Mouse (Mus musculus): Measurements from ENCODE around the gene Fam189b. TPM values are rescaled to one million over a fixed set of nuclear protein-coding genes. Genes with fewer than 3 reads are reported as not detected.
A peak's percentile ranks its signal among the peaks of the same experiment; 100 is the strongest.
"Not testable (repeated sequence)": the region's sequence is repeated elsewhere in the genome, so short reads cannot be mapped to it uniquely, and the experiment has no call there.

Fam189b gene
- total and polyA plus RNA-seq, 3 experiments: 3.9 to 18.0 (median 5.1) TPM

DNA sequence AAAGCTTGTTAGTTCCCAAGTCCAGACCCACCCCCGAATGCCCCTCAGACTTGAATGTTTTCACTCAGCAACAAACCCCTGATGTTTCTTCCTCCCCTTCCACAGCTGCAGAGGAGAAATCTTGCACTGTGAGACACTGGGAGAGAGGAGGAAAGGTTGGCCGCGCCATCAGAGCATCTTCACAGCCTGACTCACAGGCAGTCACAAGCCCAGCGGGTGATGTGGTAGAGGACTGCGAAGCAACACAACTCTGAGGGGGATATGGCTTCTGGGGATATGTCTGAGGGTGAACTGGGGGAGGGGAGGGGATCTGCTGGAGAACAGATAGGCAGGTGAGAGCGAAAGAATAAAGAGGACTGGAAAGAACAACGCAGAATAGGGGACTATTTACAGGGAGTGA lies 24.3 kb upstream of the Fam189b start:
- no peak for DNase-seq

DNA sequence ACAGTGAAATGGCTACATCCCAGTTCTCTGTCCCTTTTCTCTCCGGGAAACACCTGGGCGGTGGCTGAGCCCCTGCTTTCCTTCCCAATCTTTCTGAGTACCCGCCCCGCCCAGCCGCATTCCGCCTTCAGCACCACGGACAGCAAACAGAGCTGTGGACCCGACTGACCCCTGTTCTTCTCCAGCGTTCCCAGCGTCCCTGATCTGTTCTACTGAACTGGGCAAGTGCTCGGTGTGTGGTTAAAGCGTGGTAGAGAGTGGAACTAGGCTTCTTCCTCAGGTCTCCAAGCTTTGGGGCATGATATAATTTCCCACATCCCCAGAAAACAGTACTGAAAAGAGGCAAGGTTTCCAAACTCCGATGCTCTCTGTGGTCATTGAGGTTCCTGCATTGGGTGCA lies 23.7 kb upstream of the Fam189b start:
- H3K4me1 ChIP-seq (ENCODE audit: control insufficient read depth, insufficient read depth, low read length): no peaks in the 10 kb centered on the region; the same call in 1 of the 2 replicates
- no peak overlapping the region for H3K27ac ChIP-seq
- H3K36me3 ChIP-seq (ENCODE audit: control insufficient read depth, insufficient read depth, low read length): no peaks in the 10 kb centered on the region
- DNase-seq: peak; percentile 47 to 74
- H3K27me3 ChIP-seq (ENCODE audit: control insufficient read depth, insufficient read depth, low read length): 0 out of 2 replicates have a peak, but pooled peaks cover 2% of the 10 kb centered on the region
- intact Hi-C loops (cut with DNase I): loop anchor here (2.0 to 5.0 kb wide), 2 partner anchors 42 to 72 kb away; no protein-coding TSS in a partner anchor
- H3K4me3 ChIP-seq: no peak overlapping the region
- H3K9ac ChIP-seq (ENCODE audit: low read depth, low read length): no peak overlapping the region
- TF ChIP-seq EP300 (IDR thresholded peaks at IDR 0.05; ENCODE audit: insufficient read depth, low read depth, low read length): no peak
- TF ChIP-seq POLR2A (IDR thresholded peaks at IDR 0.05; ENCODE audit: insufficient read depth, low read depth, low read length): no peak
- no peak for TF ChIP-seq CTCF (IDR thresholded peaks at IDR 0.05)
- H3K79me2 ChIP-seq (replicated peaks; ENCODE audit: control insufficient read depth, insufficient read depth, low read length): no peaks in the 10 kb centered on the region
- 1% methylated on average over 13 of the region's 13 CpGs for WGBS

More for the DNA sequence above, 24.3 kb upstream of the Fam189b start:
- Histone ChIP-seq H3K4me1 (ENCODE audit: control insufficient read depth, insufficient read depth, low read length) (no peaks in the 10 kb centered on the region; the same call in 1 of the 2 replicates), H3K27me3 (ENCODE audit: control insufficient read depth, insufficient read depth, low read length) (0 out of 2 replicates have a peak, but pooled peaks cover 2% of the 10 kb centered on the region), H3K36me3 (ENCODE audit: control insufficient read depth, insufficient read depth, low read length) (no peaks in the 10 kb centered on the region), H3K27ac (no peak overlapping the region), H3K4me3 (no peak overlapping the region), H3K9ac (ENCODE audit: low read depth, low read length) (no peak overlapping the region), H3K79me2 (replicated peaks; ENCODE audit: control insufficient read depth, insufficient read depth, low read length) (no peaks in the 10 kb centered on the region)
- TF ChIP-seq POLR2A (IDR thresholded peaks at IDR 0.05; ENCODE audit: insufficient read depth, low read depth, low read length): no peak
- no peak for TF ChIP-seq CTCF (IDR thresholded peaks at IDR 0.05)
- TF ChIP-seq EP300 (IDR thresholded peaks at IDR 0.05; ENCODE audit: insufficient read depth, low read depth, low read length): no peak
- WGBS: 19% methylated on average over 7 of the region's 7 CpGs
- intact Hi-C loops (cut with DNase I): loop anchor here (2.0 to 5.0 kb wide), 2 partner anchors 41 to 72 kb away; no protein-coding TSS in a partner anchor

DNA sequence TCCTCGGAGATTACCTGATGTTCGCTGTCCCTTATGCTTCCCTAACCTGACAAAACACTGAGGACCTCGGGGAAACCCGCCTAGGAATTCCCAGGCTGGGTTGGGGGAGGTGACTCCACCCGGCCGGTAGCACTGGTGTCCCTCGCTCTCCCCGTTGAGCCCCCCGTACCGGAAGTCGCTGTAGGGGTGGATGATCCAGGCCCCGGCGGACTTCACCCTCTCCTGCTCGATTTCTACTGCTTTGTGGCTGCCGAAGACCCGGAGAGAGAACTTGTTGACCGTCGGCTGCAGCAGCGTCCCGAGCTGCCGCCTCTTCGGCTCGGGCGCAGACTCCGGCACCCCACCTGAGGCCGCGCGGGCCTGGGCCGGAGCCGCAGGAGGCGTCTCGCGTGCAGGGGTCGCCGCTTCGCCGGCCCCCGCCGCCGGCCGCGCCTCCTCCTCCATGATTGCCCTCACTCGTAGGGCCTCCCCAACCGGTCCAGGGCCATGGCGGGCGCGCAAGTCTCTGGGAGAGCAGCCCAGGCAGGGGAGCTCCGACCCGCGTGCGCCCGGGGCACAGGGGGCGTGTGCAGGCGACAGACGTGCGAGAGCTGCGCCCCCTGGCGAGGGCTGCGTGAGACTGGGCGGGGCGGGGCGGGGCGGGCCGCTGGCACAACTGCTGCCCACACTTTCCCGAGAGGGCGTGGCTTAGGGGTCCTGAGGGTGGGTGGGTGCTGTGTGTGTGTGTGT lies 23.2 kb upstream of the Fam189b start, which contains the start of gene Hcn3:
Gene Hcn3 (minus strand): TSS at position 581 of the 729 bp plus-strand sequence.
- WGBS: 1% methylated on average over 64 of the region's 66 CpGs
- TF ChIP-seq POLR2A (IDR thresholded peaks at IDR 0.05; ENCODE audit: insufficient read depth, low read depth, low read length): no peak
- peak; percentile 63 for TF ChIP-seq CTCF (IDR thresholded peaks at IDR 0.05)
- H3K27ac ChIP-seq: no peak within 1 kb of the TSS
- intact Hi-C loops (cut with DNase I): loop anchor here (2.0 to 10.0 kb wide), 3 partner anchors 42 to 215 kb away; no protein-coding TSS in a partner anchor
- peak; percentile 57 to 66 for DNase-seq
- H3K4me1 ChIP-seq (ENCODE audit: control insufficient read depth, insufficient read depth, low read length): no peaks in the 10 kb centered on the region; the same call in 1 of the 2 replicates
- 0 out of 2 replicates have a peak, but pooled peaks cover 2% of the 10 kb centered on the region for H3K27me3 ChIP-seq (ENCODE audit: control insufficient read depth, insufficient read depth, low read length)
- no peaks in the 10 kb centered on the region for H3K79me2 ChIP-seq (replicated peaks; ENCODE audit: control insufficient read depth, insufficient read depth, low read length)
- peak within 1 kb of the TSS; percentile 47 for H3K4me3 ChIP-seq
- 0 out of 2 replicates have a peak within 1 kb of the TSS, but pooled peaks have one; percentile 12 for H3K9ac ChIP-seq (ENCODE audit: low read depth, low read length)
- no peaks in the 10 kb centered on the region for H3K36me3 ChIP-seq (ENCODE audit: control insufficient read depth, insufficient read depth, low read length)

DNA sequence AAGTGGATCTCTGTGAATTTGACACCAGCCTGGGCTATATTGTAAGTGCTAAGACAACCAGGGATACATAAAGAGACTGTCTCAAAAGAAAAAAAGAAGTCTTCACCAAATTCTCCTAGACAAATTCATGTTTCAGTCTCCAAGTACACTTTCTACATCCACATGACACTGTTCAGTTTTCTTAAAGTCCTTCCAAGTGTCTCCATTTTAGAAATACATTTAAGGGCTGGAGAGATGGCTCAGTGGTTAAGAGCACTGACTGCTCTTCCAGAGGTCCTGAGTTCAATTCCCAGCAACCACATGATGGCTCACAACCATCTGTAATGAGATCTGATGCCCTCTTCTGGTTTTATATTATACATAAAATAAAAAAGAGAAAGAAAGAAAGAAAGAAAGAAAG lies 21.7 kb upstream of the Fam189b start:
- H3K4me1 ChIP-seq (ENCODE audit: control insufficient read depth, insufficient read depth, low read length); DNase-seq; H3K79me2 ChIP-seq (replicated peaks; ENCODE audit: control insufficient read depth, insufficient read depth, low read length); H3K27ac ChIP-seq; H3K27me3 ChIP-seq (ENCODE audit: control insufficient read depth, insufficient read depth, low read length); H3K9ac ChIP-seq (ENCODE audit: low read depth, low read length); H3K36me3 ChIP-seq (ENCODE audit: control insufficient read depth, insufficient read depth, low read length); H3K4me3 ChIP-seq: not testable (repeated sequence)
- intact Hi-C loops (cut with DNase I): loop anchor here (10.0 kb wide), 1 partner anchor 216 kb away; no protein-coding TSS in a partner anchor

DNA sequence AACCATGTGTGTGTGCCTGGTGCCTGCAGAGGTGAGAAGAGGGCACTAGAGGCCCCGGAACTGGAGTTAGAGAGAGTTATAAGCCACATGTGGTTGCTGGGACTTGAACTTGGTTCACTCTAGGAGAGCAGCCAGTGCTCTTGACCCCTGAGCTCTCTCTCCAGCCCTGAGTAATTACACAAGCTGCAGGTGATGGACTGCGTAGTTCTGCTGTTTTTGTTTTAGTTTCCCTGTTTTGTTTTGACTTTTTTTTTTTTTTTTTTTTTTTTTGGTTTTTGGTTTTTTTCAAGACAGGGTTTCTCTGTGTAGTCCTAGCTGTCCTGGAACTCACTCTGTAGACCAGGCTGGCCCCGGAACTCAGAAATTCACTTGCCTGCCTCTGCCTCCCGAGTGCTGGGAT lies 21.2 kb upstream of the Fam189b start:
- no peaks in the 10 kb centered on the region for H3K79me2 ChIP-seq (replicated peaks; ENCODE audit: control insufficient read depth, insufficient read depth, low read length)
- H3K27ac ChIP-seq: no peak overlapping the region
- no peaks in the 10 kb centered on the region; the same call in 1 of the 2 replicates for H3K36me3 ChIP-seq (ENCODE audit: control insufficient read depth, insufficient read depth, low read length)
- intact Hi-C loops (cut with DNase I): loop anchor here (10.0 kb wide), 1 partner anchor 217 kb away; no protein-coding TSS in a partner anchor
- peaks cover 2% of the 10 kb centered on the region for H3K4me1 ChIP-seq (ENCODE audit: control insufficient read depth, insufficient read depth, low read length)
- no peak overlapping the region for H3K4me3 ChIP-seq
- no peak overlapping the region for H3K9ac ChIP-seq (ENCODE audit: low read depth, low read length)
- H3K27me3 ChIP-seq (ENCODE audit: control insufficient read depth, insufficient read depth, low read length): 0 out of 2 replicates have a peak, but pooled peaks cover 2% of the 10 kb centered on the region
- WGBS: 80% methylated on average over 4 of the region's 4 CpGs
- TF ChIP-seq EP300 (IDR thresholded peaks at IDR 0.05; ENCODE audit: insufficient read depth, low read depth, low read length) (no peak), CTCF (IDR thresholded peaks at IDR 0.05) (no peak), POLR2A (IDR thresholded peaks at IDR 0.05; ENCODE audit: insufficient read depth, low read depth, low read length) (no peak)
- no peak for DNase-seq

DNA sequence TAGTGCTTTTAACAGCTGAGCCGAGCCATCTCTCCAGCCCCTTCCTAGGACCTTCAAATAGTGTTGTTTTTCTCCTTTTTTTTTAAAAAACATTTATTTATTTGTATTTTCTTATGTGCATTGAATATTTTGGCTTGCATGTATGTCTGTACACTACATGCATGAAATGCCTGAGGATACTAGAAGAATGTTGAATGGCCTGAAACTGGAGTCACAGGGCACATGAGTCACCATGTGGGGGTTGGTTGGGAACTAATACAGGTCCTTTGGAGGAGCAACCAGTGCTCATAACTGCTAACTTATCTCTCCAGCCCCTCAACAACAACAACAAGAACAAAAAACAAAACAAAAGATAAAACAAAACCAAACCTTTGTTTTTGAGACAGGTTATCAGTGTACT lies 19.8 kb upstream of the Fam189b start:
- H3K4me3 ChIP-seq: no peak overlapping the region
- DNase-seq: no peak
- H3K36me3 ChIP-seq (ENCODE audit: control insufficient read depth, insufficient read depth, low read length): no peaks in the 10 kb centered on the region; the same call in 1 of the 2 replicates
- 74% methylated on average over 1 of the region's 1 CpGs for WGBS
- 0 out of 2 replicates have a peak, but pooled peaks cover 1% of the 10 kb centered on the region for H3K27me3 ChIP-seq (ENCODE audit: control insufficient read depth, insufficient read depth, low read length)
- no peak overlapping the region for H3K27ac ChIP-seq
- intact Hi-C loops (cut with DNase I): loop anchor here (10.0 kb wide), 1 partner anchor 218 kb away; no protein-coding TSS in a partner anchor
- no peak overlapping the region for H3K9ac ChIP-seq (ENCODE audit: low read depth, low read length)
- no peak for TF ChIP-seq EP300 (IDR thresholded peaks at IDR 0.05; ENCODE audit: insufficient read depth, low read depth, low read length)
- TF ChIP-seq POLR2A (IDR thresholded peaks at IDR 0.05; ENCODE audit: insufficient read depth, low read depth, low read length): no peak
- TF ChIP-seq CTCF (IDR thresholded peaks at IDR 0.05): no peak
- H3K4me1 ChIP-seq (ENCODE audit: control insufficient read depth, insufficient read depth, low read length): peaks cover 2% of the 10 kb centered on the region
- H3K79me2 ChIP-seq (replicated peaks; ENCODE audit: control insufficient read depth, insufficient read depth, low read length): no peaks in the 10 kb centered on the region; the same call in 1 of the 2 replicates
